Mouse (Mus musculus) mouse embryonic stem cell (cell line): ENCODE data around the gene Khdc4.

Experiments
- in situ Hi-C, 2 experiments: fragments of 300-500 bp; cut with MboI; formaldehyde crosslinking; loops; 1 replicate in 1 of 2; 3 replicates in 1 of 2; pipeline ENCODE4 v1.14.3; 2019 to 2020; ENCODE audit warnings: low sequenced_read_pairs in 2 of 2, low pct_unique_long_range_greater_than_20kb in 1 of 2, mixed read lengths in 1 of 2; ENCODE audit not compliant: unreplicated experiment in 1 of 2

Gene Khdc4

GRCm38 (mm10) chr3:88684980-88685941 is at the start of gene Khdc4:
Khdc4 (plus strand) TSS chr3:88685803.
- in situ Hi-C loops = no loop called here

- in situ Hi-C loops = loop anchor here in 1 of 2 experiments (10.0 kb wide), 1 partner anchor 92 kb away; the partner anchor contains the start of gene Rab25
These were observed 49.0 kb upstream of the Khdc4 start for GRCm38 (mm10) chr3:88636555-88636986.

- in situ Hi-C loops = loop anchor here in 1 of 2 experiments (10.0 kb wide), 1 partner anchor 92 kb away; the partner anchor contains the start of gene Rab25
These were observed 48.5 kb upstream of the Khdc4 start for GRCm38 (mm10) chr3:88637134-88637533.

GRCm38 (mm10) chr3:88639239-88639638 is 46.4 kb upstream of the Khdc4 start:
- in situ Hi-C loops = loop anchor here in 1 of 2 experiments (10.0 kb wide), 1 partner anchor 94 kb away; the partner anchor contains the start of gene Rab25

- in situ Hi-C loops = no loop called here
These were observed 44.9 kb upstream of the Khdc4 start for GRCm38 (mm10) chr3:88640676-88641075.

- in situ Hi-C loops = no loop called here
These were observed 42.5 kb upstream of the Khdc4 start for GRCm38 (mm10) chr3:88643078-88643477.

- in situ Hi-C loops = no loop called here
These were observed 39.7 kb upstream of the Khdc4 start for GRCm38 (mm10) chr3:88645937-88646336.

- in situ Hi-C loops = no loop called here
These were observed 39.1 kb upstream of the Khdc4 start for GRCm38 (mm10) chr3:88646426-88646995.

GRCm38 (mm10) chr3:88647076-88647475 is 38.5 kb upstream of the Khdc4 start:
- in situ Hi-C loops = no loop called here

- in situ Hi-C loops = no loop called here
These were observed 37.7 kb upstream of the Khdc4 start for GRCm38 (mm10) chr3:88647779-88648413.

- in situ Hi-C loops = no loop called here
These were observed 37.0 kb upstream of the Khdc4 start for GRCm38 (mm10) chr3:88648452-88649168.

GRCm38 (mm10) chr3:88649186-88649585 is 36.4 kb upstream of the Khdc4 start:
- in situ Hi-C loops = no loop called here

- in situ Hi-C loops = no loop called here
These were observed 35.6 kb upstream of the Khdc4 start for GRCm38 (mm10) chr3:88649967-88650366.

- in situ Hi-C loops = no loop called here
These were observed 34.7 kb upstream of the Khdc4 start for GRCm38 (mm10) chr3:88650713-88651504.

- in situ Hi-C loops = no loop called here
These were observed 33.7 kb upstream of the Khdc4 start for GRCm38 (mm10) chr3:88651669-88652618.

GRCm38 (mm10) chr3:88652846-88653515 is 32.6 kb upstream of the Khdc4 start, which contains the start of gene Rxfp4:
Rxfp4 (minus strand) TSS chr3:88653142.
- in situ Hi-C loops = no loop called here
